ENCODE assay signal across 14 mouse cellular contexts in genomic region chr13:72815236-72815932, GRCm38 (mm10).
DNase-seq lines count a peak whose midpoint lies in the region; ATAC-seq lines count a peak whose summit lies in the region.
"Had no signal": no experiment of that assay in that cellular context is flagged by ENCODE, and none has a peak within 500 bp of the region (broad histone marks: within the 10 kb centered on the region; RNA-seq: fewer than 3 reads in every experiment).

No protein-coding gene starts in this region.

- no peak overlapping the region; the same call in 1 of the 2 replicates for H3K27ac ChIP-seq in heart, embryonic 10.5 days
- H3K27ac ChIP-seq in forebrain, embryonic 13.5 days, result no peak overlapping the region
- peak overlapping the region; percentile 82 for H3K27ac ChIP-seq in midbrain, embryonic 12.5 days (replicated peaks)
- H3K27ac ChIP-seq: limb, embryonic 15.5 days; macrophage had no signal

- 15% methylated on average over 4 of the region's 4 CpGs for WGBS in heart, embryonic 10.5 days
- WGBS in forebrain, embryonic 13.5 days, result 3% methylated on average over 4 of the region's 4 CpGs
- 1% methylated on average over 4 of the region's 4 CpGs for WGBS in midbrain, embryonic 12.5 days

- no peaks in the 10 kb centered on the region for H3K36me3 ChIP-seq in heart, embryonic 10.5 days
- no peaks in the 10 kb centered on the region for H3K36me3 ChIP-seq in forebrain, embryonic 13.5 days (ENCODE audit: poor library complexity, severe bottlenecking)
- H3K36me3 ChIP-seq in midbrain, embryonic 12.5 days, result no peaks in the 10 kb centered on the region
- H3K36me3 ChIP-seq: limb, embryonic 15.5 days had no signal

- H3K4me2 ChIP-seq in forebrain, embryonic 13.5 days, result no peak overlapping the region
- peak overlapping the region; percentile 48 for H3K4me2 ChIP-seq in midbrain, embryonic 12.5 days (replicated peaks)
- H3K4me2 ChIP-seq: limb, embryonic 15.5 days had no signal

- no peak overlapping the region for H3K9ac ChIP-seq in forebrain, embryonic 13.5 days
- H3K9ac ChIP-seq in midbrain, embryonic 12.5 days (replicated peaks), result no peak overlapping the region; the same call in 1 of the 2 replicates
- H3K9ac ChIP-seq: limb, embryonic 15.5 days had no signal

- H3K9me3 ChIP-seq in heart, embryonic 10.5 days, result no peaks in the 10 kb centered on the region
- H3K9me3 ChIP-seq in forebrain, embryonic 13.5 days (replicated peaks), result no peaks in the 10 kb centered on the region
- no peaks in the 10 kb centered on the region for H3K9me3 ChIP-seq in midbrain, embryonic 12.5 days
- H3K9me3 ChIP-seq: limb, embryonic 15.5 days had no signal

- intact Hi-C loops in heart, postnatal 10 days (cut with DNase I), result no loop called here

- H3K4me1 ChIP-seq in heart, embryonic 10.5 days, result peaks cover 24% of the 10 kb centered on the region
- peaks cover 15% of the 10 kb centered on the region; the same call in 1 of the 2 replicates for H3K4me1 ChIP-seq in forebrain, embryonic 13.5 days
- H3K4me1 ChIP-seq in midbrain, embryonic 12.5 days, result peaks cover 26% of the 10 kb centered on the region

- ATAC-seq in forebrain, embryonic 13.5 days, result peak; percentile 53; the same call in 1 of the 2 replicates
- ATAC-seq in midbrain, embryonic 12.5 days (ENCODE audit: low FRiP score, low read depth), result peak; percentile 88
- no peak for ATAC-seq in monocyte, adult 5-6 weeks (replicated peaks; ENCODE audit: insufficient number of reproducible peaks, low FRiP score, low TSS enrichment, poor library complexity, severe bottlenecking)

- peak; percentile 74 for DNase-seq in heart, embryonic 10.5 days (ENCODE audit: low spot score)
- no peak for DNase-seq in heart, postnatal 10 days
- DNase-seq in ES-CJ7 (ENCODE audit: low read depth, low spot score), result peak; percentile 25
- no peak for DNase-seq in right cerebral cortex, postnatal 25 days
- no peak for DNase-seq in T-cell, adult 2 months (ENCODE audit: low spot score)
- DNase-seq: adrenal gland, postnatal 14 days; B cell, adult 2 months; cerebellum, adult 18-20 months; layer of hippocampus, postnatal 36 days had no signal

- peak overlapping the region; percentile 43 for H3K4me3 ChIP-seq in heart, embryonic 10.5 days
- H3K4me3 ChIP-seq in forebrain, embryonic 13.5 days, result no peak overlapping the region
- H3K4me3 ChIP-seq in midbrain, embryonic 12.5 days, result no peak overlapping the region
- H3K4me3 ChIP-seq: limb, embryonic 15.5 days had no signal

- peaks cover 48% of the 10 kb centered on the region for H3K27me3 ChIP-seq in heart, embryonic 10.5 days (ENCODE audit: insufficient read depth, poor library complexity, severe bottlenecking)
- peaks cover 78% of the 10 kb centered on the region for H3K27me3 ChIP-seq in forebrain, embryonic 13.5 days
- H3K27me3 ChIP-seq in midbrain, embryonic 12.5 days, result peaks cover 48% of the 10 kb centered on the region

Comparison
In these comparisons a context has a peak if more than half of its experiments do, and no peak if none do; other contexts are left out.
1. DNase-seq: peak in heart, embryonic 10.5 days (single experiment) and ES-CJ7 (single experiment); none in heart, postnatal 10 days (0 of 2), right cerebral cortex, postnatal 25 days (single experiment) and T-cell, adult 2 months (single experiment).